8 mouse cellular contexts compared by ENCODE assay signal in genomic region chr19:23140689-23141317, GRCm38 (mm10). TPM values are rescaled to one million over a fixed set of nuclear protein-coding genes. Genes with fewer than 3 reads are reported as not detected.
DNase-seq lines count a peak whose midpoint lies in the region; ATAC-seq and TF ChIP-seq lines count a peak whose summit lies in the region.

Klf9 (plus strand) TSS chr19:23141226.

- H3K4me3 ChIP-seq in embryonic fibroblast, embryonic 13.5 days (ENCODE audit: insufficient read depth, low read length), result peak within 1 kb of the TSS; percentile 64
- peak within 1 kb of the TSS; percentile 63 for H3K4me3 ChIP-seq in limb, embryonic 13.5 days
- peak within 1 kb of the TSS; percentile 64 for H3K4me3 ChIP-seq in midbrain, embryonic 15.5 days
- H3K4me3 ChIP-seq in spleen, adult 2 months (ENCODE audit: extremely low read depth, insufficient read depth, insufficient read length), result peak within 1 kb of the TSS; percentile 83

- no peak for TF ChIP-seq CTCF in embryonic fibroblast, embryonic 13.5 days (IDR thresholded peaks at IDR 0.05; ENCODE audit: borderline replicate concordance, insufficient read depth, low read length)
- no peak for TF ChIP-seq CTCF in spleen, adult 2 months (IDR thresholded peaks at IDR 0.05; ENCODE audit: extremely low read depth, insufficient read depth, insufficient read length, insufficient replicate concordance)

- DNase-seq in 3T3-L1 (ENCODE audit: low read depth, low spot score), result peak; percentile 99
- DNase-seq in brain, adult 2 months (ENCODE audit: low read depth, low spot score), result peak; percentile 99
- DNase-seq in heart, adult 8-10 months (ENCODE audit: low spot score), result peak; percentile 99
- DNase-seq in kidney, adult 8-10 months, result peak; percentile 97 to 98
- peak; percentile 84 to 89 for DNase-seq in spleen, adult 2 months (ENCODE audit: low read depth in 1 of 2, low spot score in 2 of 2)

- H3K36me3 ChIP-seq in limb, embryonic 13.5 days, result no peaks in the 10 kb centered on the region
- H3K36me3 ChIP-seq in midbrain, embryonic 15.5 days (replicated peaks), result no peaks in the 10 kb centered on the region
- no peaks in the 10 kb centered on the region for H3K36me3 ChIP-seq in spleen, adult 2 months (ENCODE audit: control insufficient read depth, insufficient read depth, low read length)

- H3K9ac ChIP-seq in limb, embryonic 13.5 days, result peak within 1 kb of the TSS; percentile 67
- H3K9ac ChIP-seq in midbrain, embryonic 15.5 days, result peak within 1 kb of the TSS; percentile 48

- H3K4me1 ChIP-seq in embryonic fibroblast, embryonic 13.5 days (ENCODE audit: control insufficient read depth, insufficient read depth, low read length), result peaks cover 12% of the 10 kb centered on the region; the same call in 1 of the 2 replicates
- H3K4me1 ChIP-seq in limb, embryonic 13.5 days, result peaks cover 24% of the 10 kb centered on the region
- peaks cover 30% of the 10 kb centered on the region for H3K4me1 ChIP-seq in midbrain, embryonic 15.5 days
- peaks cover 9% of the 10 kb centered on the region for H3K4me1 ChIP-seq in spleen, adult 2 months (ENCODE audit: control insufficient read depth, insufficient read depth, insufficient read length)

- peaks cover 41% of the 10 kb centered on the region for H3K27me3 ChIP-seq in limb, embryonic 13.5 days
- peaks cover 64% of the 10 kb centered on the region for H3K27me3 ChIP-seq in midbrain, embryonic 15.5 days (replicated peaks)
- peaks cover 7% of the 10 kb centered on the region; the same call in 1 of the 2 replicates for H3K27me3 ChIP-seq in spleen, adult 2 months (ENCODE audit: control insufficient read depth, insufficient read depth, low read length)

- H3K9me3 ChIP-seq in limb, embryonic 13.5 days, result no peaks in the 10 kb centered on the region
- no peaks in the 10 kb centered on the region for H3K9me3 ChIP-seq in midbrain, embryonic 15.5 days

- H3K27ac ChIP-seq in embryonic fibroblast, embryonic 13.5 days (ENCODE audit: insufficient read depth, low read length), result peak within 1 kb of the TSS; percentile 94
- H3K27ac ChIP-seq in limb, embryonic 13.5 days, result peak within 1 kb of the TSS; percentile 39; the same call in 1 of the 2 replicates
- peak within 1 kb of the TSS; percentile 63 for H3K27ac ChIP-seq in midbrain, embryonic 15.5 days
- peak within 1 kb of the TSS; percentile 93 for H3K27ac ChIP-seq in spleen, adult 2 months (ENCODE audit: insufficient read depth, low read length)

- ATAC-seq in limb, embryonic 13.5 days (ENCODE audit: low FRiP score, low read depth), result peak; percentile 96
- ATAC-seq in midbrain, embryonic 15.5 days (replicated peaks), result peak; percentile 94

- H3K4me2 ChIP-seq in limb, embryonic 13.5 days (replicated peaks), result peak within 1 kb of the TSS; percentile 98
- H3K4me2 ChIP-seq in midbrain, embryonic 15.5 days, result peak within 1 kb of the TSS; percentile 100

- peak; percentile 91 for TF ChIP-seq POLR2A in embryonic fibroblast, embryonic 13.5 days (IDR thresholded peaks at IDR 0.05; ENCODE audit: low read depth, low read length)
- peak; percentile 45; the same call in 1 of the 2 replicates for TF ChIP-seq POLR2A in spleen, adult 2 months (IDR thresholded peaks at IDR 0.05; ENCODE audit: low read depth, low read length)

- under 1% methylated on average over 52 of the region's 52 CpGs for WGBS in limb, embryonic 13.5 days
- under 1% methylated on average over 52 of the region's 52 CpGs for WGBS in midbrain, embryonic 15.5 days
- WGBS in spleen, adult 2 months, result under 1% methylated on average over 50 of the region's 52 CpGs

RNA-seq across cellular contexts. Expression of gene Klf9, which starts in this region (rescaled TPM):
- 42.2 and 45.2 TPM in 2 replicates for polyA plus RNA-seq in embryonic fibroblast, embryonic 13.5 days (2011; ENCODE audit: insufficient read length, low read depth, missing spikeins)
- total RNA-seq in heart, adult 8-10 months (2022), result 100 to 1,000 TPM in 3 of 4 experiments, 10 to 100 TPM in 1; 94.4 to 149 (median 104) TPM
- 1.8 and 1.9 TPM in 2 replicates for polyA plus RNA-seq in limb, embryonic 13.5 days (2015; fragmentation: Nextera tagmentation; extraction: Ambion mirVana)
- polyA plus RNA-seq in midbrain, embryonic 15.5 days (2015; fragmentation: Nextera tagmentation; extraction: Ambion mirVana), result 2.4 and 2.7 TPM in 2 replicates
- polyA plus RNA-seq in spleen, adult 2 months (2012; rRNA removed), result 6.3 and 9.2 TPM in 2 replicates

Comparison
In these comparisons a context has a peak if more than half of its experiments do, and no peak if none do; other contexts are left out.
1. Peak in every context shown above with its lines: DNase-seq, ATAC-seq, H3K4me3 ChIP-seq and H3K27ac ChIP-seq.
2. H3K27ac ChIP-seq: peak in every context shown above with its lines; median percentile 94 in embryonic fibroblast, embryonic 13.5 days; 93 in spleen, adult 2 months; 63 in midbrain, embryonic 15.5 days; 39 in limb, embryonic 13.5 days.